Mouse (Mus musculus) hindbrain, embryonic 13.5 days (tissue): ENCODE data around the gene Srsf9. TPM values are rescaled to one million over a fixed set of nuclear protein-coding genes. Genes with fewer than 3 reads are reported as not detected.
"Not testable (repeated sequence)": the region's sequence is repeated elsewhere in the genome, so short reads cannot be mapped to it uniquely, and the experiment has no call there.

Experiments
- ATAC-seq: fragments of 200-750 bp; cut with Nextera tagmentation; 2 replicates; pipeline ENCODE4 v1.8.0; 2017; ENCODE audit warnings: moderate TSS enrichment; ENCODE audit not compliant: low FRiP score
- H3K27ac ChIP-seq: fragments of 300-500 bp; sonication (generic); 2 replicates; pipeline ENCODE4 v1.5.1; 2015; ENCODE audit warnings: inconsistent platforms, mild to moderate bottlenecking, moderate library complexity
- H3K27me3 ChIP-seq: fragments of 300-500 bp; sonication (generic); 2 replicates; pipeline ENCODE4 v1.6.1; 2015; ENCODE audit warnings: mild to moderate bottlenecking, inconsistent platforms
- H3K36me3 ChIP-seq: fragments of 300-500 bp; sonication (generic); 2 replicates; pipeline ENCODE4 v1.6.1; 2015; ENCODE audit warnings: mild to moderate bottlenecking, inconsistent platforms
- H3K4me1 ChIP-seq: fragments of 300-500 bp; sonication (generic); replicated peaks from 2 replicates; pipeline ENCODE4 v1.6.1; 2015; ENCODE audit warnings: inconsistent platforms
- H3K4me2 ChIP-seq: fragments of 300-500 bp; sonication (generic); 2 replicates; pipeline ENCODE4 v1.6.1; 2015; ENCODE audit warnings: inconsistent platforms, mild to moderate bottlenecking, moderate library complexity
- H3K4me3 ChIP-seq: fragments of 300-500 bp; sonication (generic); 2 replicates; pipeline ENCODE4 v1.5.1; 2015; ENCODE audit warnings: mild to moderate bottlenecking, inconsistent platforms
- H3K9ac ChIP-seq: fragments of 300-500 bp; sonication (generic); 2 replicates; pipeline ENCODE4 v1.6.1; 2015; ENCODE audit warnings: mild to moderate bottlenecking, inconsistent platforms
- H3K9me3 ChIP-seq: fragments of 300-500 bp; sonication (generic); 2 replicates; pipeline ENCODE4 v1.6.1; 2016; ENCODE audit warnings: inconsistent platforms
- WGBS: fragments of 180-500 bp; shearing (Covaris S2); methylation state at CpG from one replicate; pipeline ENCODE4 v1.1.7; 2015; 5-methylcytosine and 5-hydroxymethylcytosine counted together
- polyA plus RNA-seq: library from polyadenylated mRNA; unstranded; fragments of >200 nt; fragmentation: Nextera tagmentation; extraction: Ambion mirVana; gene quantifications from 2 replicates; pipeline ENCODE4 v1.2.1, GENCODE M21; 2015

Srsf9 gene
- polyA plus RNA-seq, 1 experiment from 2014 or later = 181 TPM

DNA sequence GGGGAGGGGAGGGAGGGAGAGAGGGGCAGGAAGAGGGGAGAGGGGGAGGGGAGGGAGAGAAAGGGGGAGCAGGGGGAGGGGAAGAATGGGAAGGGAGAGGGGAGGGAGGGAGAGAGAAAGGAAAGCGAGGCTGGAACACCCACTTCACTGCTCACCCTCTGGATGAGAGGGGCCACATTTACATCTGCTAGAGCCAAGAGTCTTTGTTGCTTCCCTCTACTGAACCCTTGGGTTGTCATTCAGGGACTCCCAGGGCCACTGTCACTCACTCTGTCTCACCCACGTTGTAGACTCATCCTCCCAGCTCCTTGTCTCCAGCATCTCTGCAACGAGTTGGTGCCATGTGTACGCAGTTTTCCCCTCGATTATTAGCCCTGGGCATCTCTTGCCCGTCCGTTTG lies 35.2 kb downstream of the Srsf9 start:
- H3K9me3 ChIP-seq = no peaks in the 10 kb centered on the region
- ATAC-seq = no peak
- H3K4me3 ChIP-seq = no peak overlapping the region
- WGBS = 18% methylated on average over 7 of the region's 7 CpGs
- H3K27ac ChIP-seq = no peak overlapping the region
- H3K4me1 ChIP-seq = peaks cover 10% of the 10 kb centered on the region
- H3K9ac ChIP-seq = no peak overlapping the region
- no peak overlapping the region for H3K4me2 ChIP-seq
- H3K36me3 ChIP-seq = no peaks in the 10 kb centered on the region
- H3K27me3 ChIP-seq = no peaks in the 10 kb centered on the region

DNA sequence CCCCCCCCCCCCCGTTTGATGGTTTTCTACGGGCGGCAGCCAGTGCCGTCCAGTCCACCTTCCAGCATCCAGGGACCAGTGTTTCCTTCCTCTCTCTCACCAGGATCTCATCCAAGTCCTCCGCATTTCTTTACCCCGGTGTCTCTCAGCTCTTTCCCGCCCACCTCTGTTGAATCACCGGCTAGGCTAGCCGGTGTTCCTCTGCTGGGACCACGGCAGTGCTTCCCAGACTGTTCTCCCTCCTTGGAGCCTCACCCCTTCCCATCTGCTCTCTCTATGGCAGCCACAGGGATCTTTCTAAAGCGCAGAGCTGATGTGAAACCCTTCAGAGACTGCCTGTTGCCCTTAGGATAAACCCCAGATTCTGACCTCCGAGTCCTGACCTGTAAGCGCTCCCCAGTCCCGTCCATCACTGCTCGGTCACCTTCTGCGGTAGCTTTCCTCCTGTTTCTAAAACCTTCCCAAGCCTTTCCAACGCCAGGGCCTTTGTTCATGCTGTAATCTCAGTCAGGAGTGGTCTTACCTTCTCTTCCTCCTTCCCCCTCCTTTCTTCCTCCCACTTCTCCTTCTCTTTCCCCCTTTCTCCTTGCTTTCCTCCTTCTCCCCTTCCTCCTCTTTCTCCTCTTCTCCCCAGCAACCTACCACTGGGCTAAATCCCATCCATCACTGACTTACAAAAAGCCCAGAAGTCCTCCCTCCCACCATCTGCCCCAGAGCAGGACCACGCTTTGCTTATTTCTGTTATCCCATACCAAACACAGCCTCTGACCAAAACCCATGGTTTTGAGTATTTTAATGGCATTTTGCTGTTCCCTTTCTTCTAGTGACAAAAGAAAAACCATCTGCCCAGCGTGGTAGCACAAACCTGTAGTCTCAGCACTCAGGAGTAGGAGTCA lies 36.1 kb downstream of the Srsf9 start:
- peak overlapping the region; percentile 35; the same call in 1 of the 2 replicates for H3K9ac ChIP-seq
- H3K4me2 ChIP-seq = 0 out of 2 replicates have a peak overlapping the region, but pooled peaks have one; percentile 15
- H3K4me1 ChIP-seq = peaks cover 10% of the 10 kb centered on the region
- no peaks in the 10 kb centered on the region for H3K9me3 ChIP-seq
- WGBS = 10% methylated on average over 16 of the region's 19 CpGs
- 0 out of 2 replicates have a peak, but pooled peaks have one; percentile 49 for ATAC-seq
- H3K36me3 ChIP-seq = no peaks in the 10 kb centered on the region
- no peak overlapping the region for H3K4me3 ChIP-seq
- H3K27ac ChIP-seq = peak overlapping the region; percentile 67; the same call in 1 of the 2 replicates
- H3K27me3 ChIP-seq = no peaks in the 10 kb centered on the region

DNA sequence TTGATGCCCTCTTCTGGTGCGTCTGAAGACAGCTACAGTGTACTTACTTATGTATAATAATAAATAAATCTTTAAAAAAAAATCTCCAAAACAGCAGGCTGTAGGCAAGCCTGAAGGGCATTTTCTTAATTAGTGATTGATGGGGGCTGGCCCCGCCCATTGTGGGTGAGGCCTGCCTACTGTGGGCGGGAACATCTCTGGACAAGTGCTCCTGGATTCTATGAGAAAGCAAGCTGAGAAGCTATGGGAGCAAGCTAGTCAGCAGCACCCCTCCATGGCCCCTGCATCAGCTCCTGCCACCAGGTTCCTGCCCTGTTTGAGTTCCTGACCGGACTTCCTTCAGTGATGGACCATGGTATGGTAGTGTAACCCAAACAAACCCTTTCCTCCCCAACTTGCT lies 37.8 kb downstream of the Srsf9 start:
- Histone ChIP-seq H3K9ac (no peak overlapping the region), H3K4me3 (no peak overlapping the region), H3K4me1 (peaks cover 7% of the 10 kb centered on the region), H3K27ac (no peak overlapping the region), H3K9me3 (no peaks in the 10 kb centered on the region), H3K4me2 (no peak overlapping the region), H3K36me3 (no peaks in the 10 kb centered on the region), H3K27me3 (no peaks in the 10 kb centered on the region)
- no peak for ATAC-seq
- 89% methylated on average over 4 of the region's 4 CpGs for WGBS

DNA sequence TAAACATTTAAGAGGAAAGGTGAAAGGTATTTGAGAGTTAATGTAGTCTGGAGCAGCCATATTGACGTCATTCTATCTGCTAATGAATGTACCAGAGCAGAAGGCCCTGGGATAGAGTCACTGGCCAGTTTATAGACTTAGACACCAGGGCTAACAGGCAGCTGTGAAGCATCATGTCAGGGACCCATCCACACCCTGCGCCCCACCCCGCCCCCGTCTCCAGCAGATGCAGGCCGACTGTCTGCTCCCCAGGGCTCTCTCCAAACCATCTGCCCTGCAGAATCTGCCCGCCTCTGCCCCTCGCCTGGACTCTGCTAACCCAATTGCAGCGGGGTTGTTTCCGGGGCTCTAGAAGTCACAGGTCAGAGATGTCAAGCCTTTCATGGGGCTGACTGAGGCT lies 44.8 kb downstream of the Srsf9 start:
- Histone ChIP-seq H3K36me3 (no peaks in the 10 kb centered on the region), H3K9ac (no peak overlapping the region), H3K9me3 (peaks cover 3% of the 10 kb centered on the region; the same call in 1 of the 2 replicates), H3K4me2 (no peak overlapping the region), H3K27me3 (no peaks in the 10 kb centered on the region), H3K27ac (no peak overlapping the region), H3K4me3 (no peak overlapping the region), H3K4me1 (peaks cover 10% of the 10 kb centered on the region)
- no peak for ATAC-seq
- WGBS = 22% methylated on average over 9 of the region's 9 CpGs

DNA sequence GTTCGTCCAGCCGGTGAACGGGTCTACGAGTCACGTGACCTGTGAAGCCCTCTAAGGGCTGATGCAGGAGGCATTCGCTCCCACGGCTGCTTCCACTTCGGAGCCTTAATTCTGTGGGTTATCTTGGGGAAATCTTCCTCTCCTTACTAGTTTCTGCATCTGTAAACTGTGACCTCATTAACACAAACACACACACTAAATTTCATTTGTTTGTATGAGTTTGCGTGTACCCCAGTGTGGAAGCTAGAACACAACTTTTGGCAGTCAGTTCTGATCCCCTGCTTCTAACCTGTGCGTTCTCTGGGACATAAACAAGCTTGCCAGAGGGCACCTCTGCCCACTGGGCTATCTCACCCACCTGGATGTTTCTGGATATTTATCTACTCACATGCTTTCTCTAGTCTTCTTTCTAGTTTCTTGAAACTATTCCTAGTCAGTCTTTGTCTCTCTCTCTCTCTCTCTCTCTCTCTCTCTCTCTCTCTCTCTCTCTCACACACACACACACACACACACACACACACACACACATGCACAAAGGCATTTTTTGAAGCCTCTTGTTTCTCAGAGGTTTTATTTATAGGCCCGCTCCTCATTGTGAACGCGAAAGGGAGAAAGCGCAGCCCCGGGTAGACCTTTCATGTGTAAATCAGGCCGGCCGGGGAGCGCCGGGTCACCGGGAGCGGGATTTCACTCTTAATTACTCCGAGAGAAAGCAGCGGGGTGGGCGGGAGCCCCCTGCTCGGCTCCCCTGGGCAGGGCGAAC lies 46.6 kb downstream of the Srsf9 start:
- no peaks in the 10 kb centered on the region for H3K36me3 ChIP-seq
- peak overlapping the region; percentile 67 for H3K4me2 ChIP-seq
- H3K4me3 ChIP-seq = peak overlapping the region; percentile 34
- 6% methylated on average over 26 of the region's 26 CpGs for WGBS
- peak overlapping the region; percentile 77 for H3K27ac ChIP-seq
- no peaks in the 10 kb centered on the region for H3K27me3 ChIP-seq
- H3K9ac ChIP-seq = peak overlapping the region; percentile 70
- peak; percentile 74 for ATAC-seq
- peaks cover 3% of the 10 kb centered on the region; the same call in 1 of the 2 replicates for H3K9me3 ChIP-seq
- peaks cover 10% of the 10 kb centered on the region for H3K4me1 ChIP-seq

DNA sequence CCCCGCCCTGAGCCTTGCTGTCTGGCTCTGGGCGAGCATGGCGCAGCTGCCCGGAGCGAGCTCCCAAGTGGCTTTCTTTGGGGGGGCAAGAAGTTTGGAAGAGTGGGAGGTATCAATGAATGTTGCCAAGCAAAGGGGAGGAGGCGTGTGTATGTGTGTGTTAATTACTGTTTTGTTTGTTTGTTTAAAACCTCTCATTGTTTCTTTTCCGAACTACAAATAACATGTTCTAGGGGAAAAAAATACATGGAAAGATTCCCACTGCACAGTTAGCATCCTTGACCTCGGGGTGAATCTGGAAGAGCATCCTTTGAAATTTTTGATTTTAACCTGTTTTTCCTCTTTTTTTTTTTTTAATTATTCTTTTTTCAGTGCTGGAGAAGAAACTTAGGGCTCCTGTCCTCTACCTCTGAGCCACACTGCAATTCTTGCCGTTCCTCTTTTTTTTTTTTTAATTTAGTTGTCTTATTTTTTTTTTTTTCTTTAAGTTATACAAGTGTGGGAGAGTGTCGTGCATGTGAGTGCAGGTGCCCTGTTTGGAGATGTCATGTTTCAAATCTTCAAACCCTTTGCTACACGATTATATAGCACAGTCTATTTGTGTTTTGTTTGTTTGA lies 47.3 kb downstream of the Srsf9 start:
- Histone ChIP-seq H3K27ac (peak overlapping the region; percentile 77), H3K4me2 (peak overlapping the region; percentile 67)
- 9% methylated on average over 11 of the region's 11 CpGs for WGBS

DNA sequence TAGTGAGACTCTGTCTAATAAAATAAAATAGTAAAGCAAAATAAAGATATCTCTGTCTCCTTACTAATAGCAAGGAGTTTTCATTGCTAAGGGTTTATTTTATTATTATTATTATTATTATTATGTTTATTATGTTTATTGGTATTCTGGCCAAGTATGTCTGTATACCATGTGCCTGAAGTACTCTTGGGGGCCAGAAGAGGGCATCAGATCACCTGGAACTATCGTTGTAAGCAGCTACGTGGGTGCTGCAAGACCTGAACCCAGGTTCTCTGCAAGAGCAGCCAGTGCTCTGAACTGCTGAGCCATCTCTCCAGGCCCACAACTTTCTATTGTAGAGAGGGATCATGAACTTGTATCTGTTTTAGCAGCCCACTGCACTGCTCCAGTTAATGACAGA lies 48.5 kb downstream of the Srsf9 start:
- WGBS = 91% methylated on average over 2 of the region's 2 CpGs
- Histone ChIP-seq H3K27me3 (no peaks in the 10 kb centered on the region), H3K9me3 (peaks cover 3% of the 10 kb centered on the region; the same call in 1 of the 2 replicates), H3K4me2 (no peak overlapping the region), H3K27ac (no peak overlapping the region), H3K4me3 (no peak overlapping the region), H3K36me3 (no peaks in the 10 kb centered on the region), H3K9ac (no peak overlapping the region), H3K4me1 (peaks cover 10% of the 10 kb centered on the region)
- no peak for ATAC-seq

More for the DNA sequence above, 47.3 kb downstream of the Srsf9 start:
- peak overlapping the region; percentile 34 for H3K4me3 ChIP-seq
- ATAC-seq = no peak
- peaks cover 10% of the 10 kb centered on the region for H3K4me1 ChIP-seq
- no peaks in the 10 kb centered on the region for H3K27me3 ChIP-seq
- no peaks in the 10 kb centered on the region for H3K36me3 ChIP-seq
- H3K9me3 ChIP-seq = peaks cover 3% of the 10 kb centered on the region; the same call in 1 of the 2 replicates
- peak overlapping the region; percentile 70 for H3K9ac ChIP-seq

DNA sequence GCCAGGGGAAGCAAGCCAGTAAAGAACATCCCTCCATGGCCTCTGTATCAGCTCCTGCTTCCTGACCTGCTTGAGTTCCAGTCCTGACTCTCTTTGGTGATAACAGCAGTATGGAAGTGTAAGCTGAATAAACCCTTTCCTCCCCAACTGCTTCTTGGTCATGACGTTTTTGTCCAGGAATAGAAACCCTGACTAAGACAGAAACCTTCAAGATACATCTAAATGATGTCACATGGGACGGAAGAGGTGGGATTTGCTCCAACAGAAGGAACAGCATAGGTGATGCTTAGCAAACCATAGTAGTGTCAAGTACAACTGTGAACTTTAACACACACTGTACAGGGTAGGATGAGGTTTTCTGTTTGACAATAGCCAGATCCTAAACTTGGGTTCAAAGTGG lies 51.9 kb downstream of the Srsf9 start:
- not testable (repeated sequence) for H3K27ac ChIP-seq, H3K4me1 ChIP-seq, H3K27me3 ChIP-seq, H3K4me3 ChIP-seq, H3K9ac ChIP-seq, H3K9me3 ChIP-seq, H3K36me3 ChIP-seq, H3K4me2 ChIP-seq, ATAC-seq
- 93% methylated on average over 2 of the region's 2 CpGs for WGBS

Other genes starting within 250 kb of the Srsf9 start
- gene Gm10401, start 228.9 kb upstream of the Srsf9 start, polyA plus RNA-seq = 42.7 and 44.4 TPM in 2 replicates
- gene Acads, start 207.8 kb upstream of the Srsf9 start, polyA plus RNA-seq = 24.4 and 25.2 TPM in 2 replicates
- gene Unc119b, start 192.2 kb upstream of the Srsf9 start, polyA plus RNA-seq = 36.7 and 38.0 TPM in 2 replicates
- gene Mlec, start 169.0 kb upstream of the Srsf9 start, polyA plus RNA-seq = 22.3 and 27.2 TPM in 2 replicates
- 12.4 and 13.0 TPM in 2 replicates for gene Cabp1, start 132.8 kb upstream of the Srsf9 start, polyA plus RNA-seq
- 103 and 105 TPM in 2 replicates for gene Pop5, start 91.3 kb upstream of the Srsf9 start, polyA plus RNA-seq
- 156 and 160 TPM in 2 replicates for gene Rnf10, start 54.3 kb upstream of the Srsf9 start, polyA plus RNA-seq
- 53.1 and 56.5 TPM in 2 replicates for gene Coq5, start 47.5 kb upstream of the Srsf9 start, polyA plus RNA-seq
- 1,285 and 1,377 TPM in 2 replicates for gene Dynll1, start 26.2 kb upstream of the Srsf9 start, polyA plus RNA-seq
- 31.8 and 32.6 TPM in 2 replicates for gene Gatc, start 14.0 kb downstream of the Srsf9 start, polyA plus RNA-seq
- gene Triap1, start 14.0 kb downstream of the Srsf9 start, polyA plus RNA-seq = 51.7 and 57.6 TPM in 2 replicates
- gene Cox6a1, start 21.8 kb downstream of the Srsf9 start, polyA plus RNA-seq = 1,031 and 1,095 TPM in 2 replicates
- 71.8 and 76.9 TPM in 2 replicates for gene Msi1, start 102.4 kb downstream of the Srsf9 start, polyA plus RNA-seq
- not detected in 2 replicates for gene Pla2g1b, start 139.1 kb downstream of the Srsf9 start, polyA plus RNA-seq
- gene Sirt4, start 157.5 kb downstream of the Srsf9 start, polyA plus RNA-seq = 30.0 TPM in 2 replicates
- gene Pxn, start 179.5 kb downstream of the Srsf9 start, polyA plus RNA-seq = 19.9 and 23.4 TPM in 2 replicates
- 895 and 907 TPM in 2 replicates for gene Rplp0, start 232.3 kb downstream of the Srsf9 start, polyA plus RNA-seq
- 42.2 and 42.4 TPM in 2 replicates for gene Gcn1l1, start 238.1 kb downstream of the Srsf9 start, polyA plus RNA-seq